ENCODE assay signal across 22 mouse cellular contexts in genomic region chr12:90866597-90866996, GRCm38 (mm10).
DNase-seq lines count a peak whose midpoint lies in the region; ATAC-seq and TF ChIP-seq lines count a peak whose summit lies in the region.
"Had no signal": no experiment of that assay in that cellular context is flagged by ENCODE, and none has a peak within 500 bp of the region (broad histone marks: within the 10 kb centered on the region; RNA-seq: fewer than 3 reads in every experiment).

No protein-coding gene starts in this region.

- peak; percentile 67; the same call in 1 of the 2 replicates for ATAC-seq in lung, embryonic 15.5 days (ENCODE audit: borderline replicate concordance, extremely low read depth, low FRiP score, low TSS enrichment)
- ATAC-seq in lung, postnatal 0 days: no peak
- ATAC-seq: forebrain, embryonic 14.5 days; forebrain, embryonic 16.5 days had no signal

- 0 out of 2 replicates have a peak, but pooled peaks cover 3% of the 10 kb centered on the region for H3K4me1 ChIP-seq in lung, embryonic 15.5 days
- peaks cover 5% of the 10 kb centered on the region for H3K4me1 ChIP-seq in lung, adult 2 months (ENCODE audit: control insufficient read depth, insufficient read depth, low read length)
- no peaks in the 10 kb centered on the region for H3K4me1 ChIP-seq in lung, postnatal 0 days (ENCODE audit: insufficient read depth, low read depth, low read length)
- H3K4me1 ChIP-seq: embryonic facial prominence, embryonic 10.5 days; embryonic facial prominence, embryonic 12.5 days; forebrain, embryonic 10.5 days; forebrain, embryonic 12.5 days had no signal

- H3K27ac ChIP-seq in lung, embryonic 15.5 days: 0 out of 2 replicates have a peak overlapping the region, but pooled peaks have one; percentile 9
- H3K27ac ChIP-seq in lung, postnatal 0 days (ENCODE audit: low read length): no peak overlapping the region
- H3K27ac ChIP-seq: embryonic facial prominence, embryonic 10.5 days; embryonic facial prominence, embryonic 12.5 days; forebrain, embryonic 10.5 days; forebrain, embryonic 12.5 days had no signal

- no peaks in the 10 kb centered on the region for H3K9me3 ChIP-seq in lung, embryonic 15.5 days
- H3K9me3 ChIP-seq in lung, postnatal 0 days (ENCODE audit: low read length): no peaks in the 10 kb centered on the region
- H3K9me3 ChIP-seq: embryonic facial prominence, embryonic 10.5 days; embryonic facial prominence, embryonic 12.5 days; forebrain, embryonic 10.5 days; forebrain, embryonic 12.5 days had no signal

- no peaks in the 10 kb centered on the region for H3K36me3 ChIP-seq in lung, embryonic 15.5 days
- H3K36me3 ChIP-seq in lung, postnatal 0 days (ENCODE audit: insufficient read depth, low read length): no peaks in the 10 kb centered on the region
- H3K36me3 ChIP-seq: embryonic facial prominence, embryonic 10.5 days; embryonic facial prominence, embryonic 12.5 days; forebrain, embryonic 10.5 days; forebrain, embryonic 12.5 days had no signal

- peak; percentile 13; the same call in 1 of the 2 replicates for TF ChIP-seq EP300 in lung, postnatal 0 days (IDR thresholded peaks at IDR 0.05)

- TF ChIP-seq CTCF in lung, adult 2 months (IDR thresholded peaks at IDR 0.05; ENCODE audit: insufficient read depth, low read length): no peak
- no peak for TF ChIP-seq CTCF in lung, postnatal 0 days (IDR thresholded peaks at IDR 0.05)

- H3K27me3 ChIP-seq in lung, embryonic 15.5 days: no peaks in the 10 kb centered on the region
- H3K27me3 ChIP-seq in lung, postnatal 0 days (replicated peaks; ENCODE audit: insufficient read depth, low read length): no peaks in the 10 kb centered on the region
- H3K27me3 ChIP-seq: embryonic facial prominence, embryonic 12.5 days; forebrain, embryonic 12.5 days had no signal

- no peak overlapping the region for H3K4me2 ChIP-seq in lung, embryonic 15.5 days
- no peak overlapping the region for H3K4me2 ChIP-seq in lung, postnatal 0 days (replicated peaks; ENCODE audit: low read depth, low read length)
- H3K4me2 ChIP-seq: embryonic facial prominence, embryonic 12.5 days; forebrain, embryonic 12.5 days had no signal

- DNase-seq in lung, adult 2 months: no peak
- DNase-seq in lung, postnatal 0 days (ENCODE audit: low spot score): peak; percentile 23
- DNase-seq in lung, adult 18-20 months: no peak
- peak; percentile 9 for DNase-seq in lung, postnatal 10 days
- DNase-seq in lung, postnatal 25 days (ENCODE audit: low spot score): peak; percentile 21
- DNase-seq in layer of hippocampus, postnatal 25 days (ENCODE audit: extremely low spot score in 1 of 2, low spot score in 1 of 2): no peak
- DNase-seq in adrenal gland, adult 2 months: no peak
- DNase-seq: adrenal gland, adult 8-10 months; adrenal gland, postnatal 14 days; adrenal gland, postnatal 36 days; cerebellum, adult 11-12 months; cerebellum, adult 2 months; cerebellum, adult 9-10 months; cerebellum, postnatal 10 days; cerebellum, postnatal 25 days had no signal

- no peak overlapping the region for H3K4me3 ChIP-seq in lung, embryonic 15.5 days
- H3K4me3 ChIP-seq in lung, adult 2 months (replicated peaks; ENCODE audit: extremely low read depth, low read depth, low read length): no peak overlapping the region
- H3K4me3 ChIP-seq in lung, postnatal 0 days (ENCODE audit: low read depth, low read length): no peak overlapping the region
- H3K4me3 ChIP-seq: embryonic facial prominence, embryonic 10.5 days; embryonic facial prominence, embryonic 12.5 days; forebrain, embryonic 10.5 days; forebrain, embryonic 12.5 days had no signal

- TF ChIP-seq POLR2A in lung, adult 2 months (IDR thresholded peaks at IDR 0.05; ENCODE audit: borderline replicate concordance, extremely low read depth, low read depth, low read length): no peak

- WGBS in lung, embryonic 15.5 days: 22% methylated on average over 4 of the region's 4 CpGs
- WGBS in lung, adult 2 months: 42% methylated on average over 4 of the region's 4 CpGs
- 39% methylated on average over 4 of the region's 4 CpGs for WGBS in lung, postnatal 0 days

- no peak overlapping the region for H3K9ac ChIP-seq in lung, embryonic 15.5 days
- no peak overlapping the region for H3K9ac ChIP-seq in lung, postnatal 0 days (replicated peaks; ENCODE audit: low read depth)
- H3K9ac ChIP-seq: embryonic facial prominence, embryonic 12.5 days; forebrain, embryonic 12.5 days had no signal

Comparison
In these comparisons a context has a peak if more than half of its experiments do, and no peak if none do; other contexts are left out.
1. DNase-seq: peak in lung, postnatal 0 days (single experiment), lung, postnatal 10 days (single experiment) and lung, postnatal 25 days (single experiment); none in lung, adult 2 months (single experiment), lung, adult 18-20 months (0 of 2), layer of hippocampus, postnatal 25 days (0 of 2) and adrenal gland, adult 2 months (single experiment).